Mouse (Mus musculus) ovary, postnatal 36 days (tissue): ENCODE results near the gene Mrpl50.
"Not testable (repeated sequence)": the region's sequence is repeated elsewhere in the genome, so short reads cannot be mapped to it uniquely, and the experiment has no call there.

Experiments used
- DNase-seq: peaks from one replicate; pipeline ENCODE4 v3.0.0; 2022; ENCODE audit warnings: low spot score, mixed read lengths

The Mrpl50 gene

DNA sequence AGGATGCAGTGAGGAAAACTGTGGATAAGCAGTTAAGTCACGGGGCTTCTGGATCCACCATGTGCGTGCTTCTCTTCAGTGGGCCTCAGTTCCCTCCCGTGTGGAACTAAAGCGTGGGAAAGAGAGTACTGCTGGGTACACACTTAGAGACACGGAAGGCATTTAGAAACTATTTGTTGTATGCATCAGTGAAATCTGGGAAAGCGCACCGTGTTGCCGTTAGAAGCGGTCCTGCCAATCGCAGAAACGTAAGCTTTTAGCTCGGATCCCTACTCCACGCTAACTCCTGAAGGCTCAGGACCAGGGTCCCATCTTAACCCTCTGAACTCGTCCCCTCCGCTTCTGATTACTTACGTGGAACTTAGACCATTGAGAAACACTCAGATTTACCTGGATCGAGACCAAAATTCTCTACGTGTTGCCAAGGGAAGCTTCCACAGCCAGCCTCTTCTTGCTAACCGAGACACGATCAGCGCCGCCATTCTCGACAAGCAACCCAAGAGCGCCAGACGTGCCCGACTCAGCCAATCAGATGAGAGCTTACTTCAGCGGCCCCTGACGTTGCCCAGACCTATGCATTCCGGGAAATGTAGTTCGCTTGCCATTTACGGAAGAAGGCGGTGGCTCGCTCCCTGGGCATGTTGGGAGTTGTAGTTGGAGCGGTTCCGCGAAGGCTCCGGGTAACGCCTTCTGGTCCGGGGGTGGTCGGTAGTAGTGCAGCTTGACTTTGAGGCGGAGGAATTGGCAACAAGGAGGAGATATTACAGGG, at the start of gene Mrpl50, which contains the start of gene Zfp189:
Gene Mrpl50 (minus strand): TSS at position 522 of the 769 bp plus-strand sequence.
Gene Zfp189 (plus strand): TSS at position 605 of the 769 bp plus-strand sequence.
- DNase-seq = peak; percentile 87

DNA sequence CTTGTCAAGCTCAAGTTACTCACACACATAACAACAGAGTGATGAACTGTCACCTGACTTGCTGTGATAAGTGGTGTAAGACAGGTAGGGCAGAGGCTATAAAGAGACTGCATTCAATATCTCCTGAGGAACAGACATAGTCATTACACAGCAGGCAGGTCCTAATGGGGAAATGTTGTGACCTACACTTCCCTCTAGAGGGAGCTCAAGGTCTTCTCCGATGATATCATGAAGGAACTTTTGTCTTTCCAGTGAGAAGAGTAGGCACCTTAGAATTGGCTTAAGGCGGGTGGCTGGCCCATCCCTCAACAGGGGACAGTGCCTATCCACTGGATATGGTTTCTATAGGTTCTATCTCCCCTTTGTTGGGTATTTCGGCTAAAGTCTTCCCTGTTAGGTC, 46.7 kb upstream of the Mrpl50 start:
- no peak for DNase-seq

DNA sequence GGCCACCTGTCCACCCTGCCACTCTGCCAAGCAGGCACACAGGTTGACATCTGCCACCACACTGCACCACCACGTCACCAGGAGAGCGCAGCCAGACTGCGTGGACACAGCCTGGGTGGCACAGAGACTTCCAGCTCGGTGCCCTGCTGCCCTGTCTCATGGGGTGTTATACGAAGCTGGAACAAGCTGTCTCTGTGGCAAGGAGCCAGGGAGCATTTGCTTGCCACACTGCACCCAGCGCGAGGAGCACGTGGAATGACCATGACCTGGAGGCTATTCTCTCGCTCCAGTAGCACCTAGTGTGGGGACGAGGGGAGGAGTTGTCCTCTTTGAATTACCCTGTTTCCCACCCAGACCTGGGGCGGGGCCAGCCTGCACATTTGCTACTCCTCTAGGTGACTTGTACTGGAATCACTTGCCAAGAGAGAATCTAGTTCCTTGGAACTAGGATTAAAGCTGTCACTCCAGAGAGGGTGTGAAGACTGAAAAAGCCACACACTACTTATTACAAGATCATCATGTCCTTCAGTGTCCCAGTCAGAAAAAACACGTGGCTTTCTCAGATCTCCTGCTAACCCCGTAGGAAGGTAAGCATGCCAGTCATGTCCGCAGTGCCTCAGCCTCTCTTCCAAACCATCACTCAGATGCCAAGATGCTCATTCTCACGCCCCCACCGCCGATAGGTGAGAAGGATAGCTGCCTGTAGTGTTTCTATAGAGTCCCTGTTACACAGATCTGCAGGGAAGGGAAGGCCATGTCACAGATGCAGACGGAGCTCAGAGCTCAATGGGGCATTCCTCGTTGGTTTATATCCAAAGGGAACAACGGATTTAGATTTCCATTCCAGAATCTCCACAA, 39.3 kb upstream of the Mrpl50 start:
- peak; percentile 14 for DNase-seq

DNA sequence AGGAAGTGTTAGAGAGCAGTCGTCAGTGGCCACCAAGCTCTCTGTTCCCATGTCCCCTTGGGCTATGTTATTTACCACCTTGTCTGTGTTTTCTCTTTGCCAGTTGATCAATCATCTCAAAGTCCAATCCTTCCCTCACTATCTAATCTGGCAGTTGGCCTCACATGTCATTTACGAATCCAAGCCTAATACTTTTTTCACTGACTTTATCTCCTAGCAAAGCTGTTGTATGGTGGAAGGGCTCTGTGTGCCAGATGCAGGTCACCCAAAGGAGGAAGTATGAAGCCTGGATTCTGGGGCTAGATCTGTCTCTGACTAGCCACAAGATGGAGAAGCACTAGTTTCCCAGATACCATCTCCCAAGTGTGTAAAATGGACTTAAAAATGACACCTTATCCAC, 37.3 kb upstream of the Mrpl50 start:
- no peak for DNase-seq

DNA sequence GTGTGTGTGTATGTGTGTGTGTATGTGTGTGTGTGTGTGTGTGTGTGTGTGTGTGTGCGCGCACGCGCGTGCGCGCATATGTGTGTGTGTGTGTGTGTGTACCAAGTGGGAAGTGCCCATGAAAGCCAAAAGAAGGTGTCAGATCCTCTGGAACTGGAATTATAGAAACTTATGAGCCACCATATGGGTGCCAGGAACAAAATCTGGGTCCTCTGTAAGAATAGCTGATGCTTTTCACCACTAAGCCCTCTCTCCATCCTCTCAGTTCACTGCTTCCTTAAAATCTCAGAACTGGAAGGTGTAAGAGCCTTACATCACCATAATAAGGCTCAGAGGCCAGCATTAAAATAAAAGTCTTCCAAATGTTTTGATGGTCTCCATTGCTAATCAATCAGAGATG, 36.5 kb upstream of the Mrpl50 start:
- DNase-seq = no peak

DNA sequence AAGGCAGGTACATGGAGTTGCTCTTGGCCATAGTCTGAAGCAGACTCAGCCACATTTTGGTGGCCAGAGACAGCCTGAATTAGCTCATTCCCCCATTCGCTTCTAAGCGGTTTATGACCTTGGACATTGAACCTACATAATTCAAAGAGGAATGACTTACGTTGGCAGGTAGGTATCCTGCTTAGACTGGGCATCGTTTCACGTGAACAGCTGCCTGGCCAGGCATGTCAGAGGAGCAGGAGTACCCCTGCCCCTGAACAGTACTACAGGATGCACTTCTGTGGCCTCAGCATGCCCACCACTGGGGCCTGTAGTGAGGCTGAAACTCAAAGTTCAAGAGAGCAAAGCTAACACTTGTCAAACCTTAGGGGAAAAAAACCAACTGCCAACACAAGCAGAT, 32.5 kb upstream of the Mrpl50 start:
- DNase-seq = no peak

DNA sequence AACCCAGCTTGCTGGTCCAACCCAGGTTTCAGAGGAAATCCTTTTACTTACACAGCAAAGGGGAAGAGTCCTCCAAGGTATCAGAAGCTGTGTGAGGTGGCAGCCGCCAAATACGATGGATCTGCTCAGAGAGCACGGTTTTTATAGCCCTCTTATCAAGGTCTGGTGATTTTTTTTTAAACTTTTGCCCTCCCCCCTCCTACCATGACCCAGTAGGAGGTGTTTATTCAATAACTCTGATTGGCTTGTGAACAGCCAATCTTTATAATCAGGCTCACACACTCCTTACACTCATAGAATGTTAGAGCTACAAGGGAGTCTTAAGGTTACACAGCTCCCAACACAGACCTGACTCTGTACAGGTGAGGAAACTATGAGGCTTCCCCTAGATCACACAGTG, 28.5 kb upstream of the Mrpl50 start, which contains the start of gene Aldob:
Gene Aldob (minus strand): TSS at position 164 of the 400 bp plus-strand sequence.
- no peak for DNase-seq

DNA sequence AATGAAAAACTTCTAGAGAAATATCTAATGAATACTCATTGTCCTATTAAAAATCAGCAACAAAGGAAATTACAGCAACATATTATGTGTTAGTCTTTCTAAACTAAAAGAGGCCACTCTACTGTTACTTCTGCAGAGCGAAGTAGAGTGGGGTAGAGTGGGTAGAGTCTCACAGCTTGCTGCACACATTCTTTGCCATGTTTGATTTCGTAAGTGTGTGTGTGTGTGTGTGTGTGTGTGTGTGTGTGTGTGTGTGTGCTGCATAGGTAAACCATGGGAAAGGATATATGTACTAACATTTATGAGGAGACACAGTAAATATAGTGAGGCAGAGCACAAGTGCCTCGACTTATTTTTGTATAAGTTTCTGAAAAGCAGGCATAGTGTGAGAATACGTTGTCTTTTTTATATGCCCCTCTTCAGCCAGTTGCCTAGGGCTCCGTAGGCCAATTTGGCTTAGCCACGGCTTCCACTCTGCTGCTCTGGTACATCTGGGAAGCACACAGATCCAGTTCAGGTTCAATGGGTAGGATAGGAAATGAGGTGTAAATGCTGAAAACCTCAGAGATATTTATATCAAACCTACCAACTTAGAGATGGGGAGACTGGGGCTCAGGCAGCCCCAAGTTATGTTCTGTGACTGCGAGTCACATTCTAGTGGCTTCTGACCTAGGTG, 26.8 kb upstream of the Mrpl50 start:
- DNase-seq = no peak

DNA sequence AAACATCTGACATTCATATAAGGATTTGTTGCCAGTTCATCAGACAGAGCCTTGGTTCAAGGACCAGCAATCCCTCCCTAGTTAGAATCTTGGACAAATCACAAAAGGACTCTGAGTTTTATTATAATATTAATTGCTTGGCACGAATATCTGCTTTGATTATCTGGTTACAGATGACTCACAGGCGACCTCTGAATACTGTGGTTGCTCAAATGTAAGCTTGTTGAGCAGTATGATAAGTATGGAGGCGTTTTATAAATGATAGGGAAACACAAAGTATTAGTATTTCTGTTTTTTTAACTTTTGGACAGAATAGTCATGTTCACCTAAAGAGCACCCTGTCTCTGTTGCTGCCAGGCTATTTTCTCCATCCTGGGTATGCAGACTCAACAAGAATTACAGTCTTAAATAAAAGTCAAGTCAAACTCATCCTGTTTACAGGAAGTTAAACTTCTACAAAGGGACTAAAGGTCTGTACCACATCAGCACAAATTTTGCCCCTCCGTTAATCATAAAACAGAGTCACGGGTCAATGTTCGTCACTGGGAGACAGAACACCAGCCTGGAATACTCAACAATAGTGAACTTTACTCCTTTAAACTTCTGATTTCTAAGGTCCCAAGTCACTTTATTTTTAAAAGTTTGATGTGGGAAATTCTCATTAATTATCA, 26.1 kb upstream of the Mrpl50 start:
- no peak for DNase-seq

DNA sequence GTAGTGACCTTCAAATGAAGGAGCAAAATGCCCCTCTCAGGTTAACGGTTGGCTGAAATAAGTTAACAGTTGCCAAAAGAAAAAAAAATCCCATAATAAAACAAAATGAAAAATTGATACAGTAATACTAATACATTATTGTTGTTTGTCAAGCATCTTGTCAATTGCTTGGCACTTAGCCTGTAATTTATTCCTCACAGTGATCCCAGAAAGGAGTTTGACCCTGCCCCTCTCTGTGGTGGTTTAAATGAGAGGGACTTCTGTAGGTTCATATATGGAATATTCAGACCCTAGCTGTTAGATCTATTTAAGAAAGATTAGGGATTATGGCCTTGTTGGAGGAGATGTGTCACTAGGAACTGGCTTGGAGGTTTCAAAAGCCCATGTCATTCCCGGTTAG, 25.1 kb upstream of the Mrpl50 start:
- DNase-seq = no peak

DNA sequence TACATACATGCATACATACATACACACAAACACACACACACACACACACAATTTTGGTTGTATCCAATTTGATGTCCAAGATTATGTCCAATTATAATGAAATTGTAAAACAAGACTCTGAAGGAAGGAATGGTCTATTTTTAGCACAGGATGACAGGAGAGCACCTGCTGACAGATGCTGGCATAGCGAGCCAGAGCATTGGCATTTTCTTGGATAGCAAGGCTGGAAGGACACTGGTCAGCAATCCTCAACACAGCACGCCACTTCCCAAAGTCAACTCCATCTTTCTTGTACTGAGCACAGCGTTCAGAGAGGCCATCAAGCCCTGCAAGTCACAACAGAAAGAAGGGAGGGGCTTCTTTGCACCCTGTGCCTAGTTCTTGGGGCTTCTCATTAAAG, 20.1 kb upstream of the Mrpl50 start:
- DNase-seq = no peak

DNA sequence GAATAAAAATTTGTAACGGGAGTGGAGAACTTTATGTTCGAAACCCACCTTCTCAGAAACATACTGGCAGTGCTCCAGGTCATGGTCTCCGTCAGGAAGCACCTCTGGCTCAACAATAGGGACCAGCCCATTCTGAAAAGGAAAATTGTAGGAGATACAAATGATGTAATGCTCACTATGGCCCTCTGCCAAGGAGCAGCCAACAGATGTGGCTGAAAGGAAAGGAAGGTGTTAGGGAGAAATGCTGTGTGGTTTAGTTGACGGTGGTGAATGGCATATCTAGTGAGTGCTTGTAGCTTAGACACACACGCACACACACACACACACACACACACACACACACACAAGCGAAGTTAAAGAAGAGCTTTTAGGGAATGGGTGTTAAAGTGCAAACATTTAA, 18.8 kb upstream of the Mrpl50 start:
- DNase-seq = no peak

DNA sequence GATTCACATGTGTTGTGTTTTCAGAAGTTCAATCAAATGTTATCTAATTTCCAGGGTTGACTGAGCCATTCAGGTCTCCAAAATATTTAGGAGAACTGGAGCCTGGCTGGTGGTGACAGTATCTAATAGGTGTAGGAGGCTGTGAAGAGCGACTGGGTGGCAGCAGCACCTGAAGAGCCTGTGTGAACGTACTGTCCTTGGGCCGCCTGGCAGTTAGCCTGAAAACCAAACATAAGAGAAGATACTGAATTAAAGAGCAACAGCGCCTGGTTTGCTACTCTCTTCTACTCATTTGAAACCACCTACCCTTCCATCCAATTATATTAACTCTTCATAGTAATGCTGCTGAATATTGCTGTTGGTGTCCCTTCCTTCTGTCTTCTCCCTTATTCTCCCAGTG, 15.8 kb upstream of the Mrpl50 start:
- DNase-seq = no peak

DNA sequence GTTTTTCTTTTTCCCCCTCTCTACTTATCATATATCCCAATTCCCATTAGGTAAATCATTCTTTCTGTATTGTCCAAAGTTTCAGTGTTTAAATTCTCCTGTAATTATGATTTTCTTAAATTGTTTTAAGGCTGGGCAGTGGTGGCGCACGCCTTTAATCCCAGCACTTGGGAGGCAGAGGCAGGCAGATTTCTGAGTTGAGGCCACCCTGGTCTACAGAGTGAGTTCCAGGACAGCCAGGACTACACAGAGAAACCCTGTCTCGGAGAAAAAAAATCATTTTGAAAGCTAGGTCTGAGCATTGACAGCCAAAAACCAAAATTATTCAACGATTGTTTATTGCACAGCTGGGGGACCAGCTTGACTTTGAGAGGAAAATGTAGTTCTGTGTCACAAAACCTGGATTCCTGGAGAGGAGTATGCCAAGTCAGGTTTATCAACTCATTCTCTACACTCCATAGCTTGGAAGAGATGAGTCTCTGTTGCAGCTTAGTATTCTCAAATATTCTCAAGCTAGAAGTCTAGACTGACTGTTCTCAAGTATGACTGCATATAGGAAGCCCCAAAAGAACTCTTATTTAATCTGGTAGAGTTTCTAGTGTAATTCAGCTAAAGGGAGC, 14.9 kb upstream of the Mrpl50 start:
- no peak for DNase-seq

DNA sequence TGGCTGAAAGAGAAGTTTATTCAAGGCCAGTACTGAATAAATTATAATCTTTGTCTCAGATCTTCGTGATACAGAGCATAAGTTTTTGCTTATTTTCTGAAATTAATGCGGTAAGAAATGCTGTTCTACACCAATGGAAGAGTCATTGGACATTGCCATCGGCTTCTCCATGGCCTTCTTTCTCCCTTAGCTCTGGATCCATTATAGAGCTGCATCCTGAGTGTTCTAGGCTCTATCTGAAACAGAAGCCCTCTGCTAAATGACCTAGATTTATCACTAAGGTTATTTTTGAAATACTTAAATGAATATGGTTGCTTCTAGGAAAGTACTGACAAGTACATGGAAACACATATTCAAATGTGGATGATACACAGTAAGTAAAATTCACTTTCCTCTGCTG, 14.1 kb upstream of the Mrpl50 start:
- no peak for DNase-seq

DNA sequence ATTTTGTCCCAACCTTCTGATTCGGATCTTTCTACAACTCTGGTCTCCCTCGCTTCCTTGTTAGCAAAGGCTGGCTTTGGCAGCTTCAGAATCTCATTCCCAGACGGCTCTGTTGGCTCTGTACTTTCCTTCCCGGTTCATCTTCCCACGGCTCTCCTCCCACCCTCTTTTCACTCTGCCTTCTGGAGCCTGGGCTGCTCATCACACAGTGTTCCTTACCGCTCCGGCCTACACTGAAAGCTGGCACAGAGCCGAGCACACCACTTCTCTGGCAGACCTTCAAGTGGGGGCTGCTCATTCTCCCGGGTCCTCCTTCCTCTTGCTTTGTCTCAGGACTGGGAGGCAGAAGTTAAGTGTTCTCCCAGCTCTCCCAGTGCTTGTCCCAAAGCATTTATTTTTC, 1.7 kb upstream of the Mrpl50 start:
- DNase-seq = peak; percentile 8

DNA sequence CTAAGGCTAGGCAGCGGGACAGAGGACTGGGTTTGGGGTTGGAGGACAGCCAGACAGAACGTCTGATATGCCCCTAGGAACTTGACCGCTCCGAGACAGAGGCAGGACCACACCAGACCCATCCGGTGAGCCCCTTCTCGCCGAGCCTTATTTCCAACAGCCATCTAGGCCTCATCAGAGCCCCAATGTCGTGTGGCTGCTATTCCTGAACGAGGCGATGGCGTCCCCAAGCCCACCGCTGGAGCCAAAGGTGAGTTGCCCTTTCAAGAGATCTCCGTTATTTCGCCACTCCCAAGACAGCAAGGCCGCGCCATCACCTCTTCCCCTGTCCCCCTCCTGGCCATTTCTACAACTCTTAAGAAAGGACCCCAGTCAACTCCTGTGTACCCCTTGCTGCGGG, 453 bp upstream of the Mrpl50 start:
- no peak for DNase-seq

DNA sequence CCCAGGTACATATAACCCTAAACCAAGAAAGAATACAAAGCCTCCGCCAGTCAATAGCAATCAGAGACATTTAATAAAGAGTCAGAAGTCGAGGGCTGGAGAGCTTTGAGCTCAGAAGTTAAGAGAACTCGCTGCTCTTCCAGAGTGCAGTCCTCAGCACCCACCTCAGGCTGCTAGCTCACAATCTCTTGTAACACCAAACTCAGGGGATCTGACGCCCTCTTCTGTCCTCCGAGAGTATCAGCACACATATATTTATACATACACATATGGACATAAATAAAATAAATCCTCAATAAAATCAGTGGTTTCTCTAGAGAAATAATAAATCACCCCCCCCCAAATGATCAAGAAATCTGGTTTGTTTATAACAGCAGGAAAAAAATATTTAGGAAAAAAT, 1.4 kb downstream of the Mrpl50 start:
- no peak for DNase-seq

DNA sequence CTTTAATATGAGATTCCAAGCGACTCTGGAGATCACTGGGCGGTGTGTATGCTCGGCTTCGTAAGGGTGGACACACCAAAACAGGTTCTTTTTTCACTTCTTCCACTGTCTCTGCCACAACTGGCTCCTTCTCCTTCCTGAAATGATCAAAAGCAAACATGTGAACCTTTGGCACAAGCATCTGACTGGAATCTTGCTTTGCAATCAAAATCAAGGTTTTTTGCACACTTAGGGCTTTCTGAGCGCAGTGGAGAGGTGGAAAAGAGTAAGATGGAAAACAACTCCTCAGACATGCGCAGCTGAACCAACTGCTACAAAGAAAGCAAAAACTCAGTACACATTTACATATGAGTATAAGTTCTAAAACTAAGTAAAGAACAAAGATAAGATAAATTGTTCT, 6.5 kb downstream of the Mrpl50 start:
- no peak for DNase-seq

DNA sequence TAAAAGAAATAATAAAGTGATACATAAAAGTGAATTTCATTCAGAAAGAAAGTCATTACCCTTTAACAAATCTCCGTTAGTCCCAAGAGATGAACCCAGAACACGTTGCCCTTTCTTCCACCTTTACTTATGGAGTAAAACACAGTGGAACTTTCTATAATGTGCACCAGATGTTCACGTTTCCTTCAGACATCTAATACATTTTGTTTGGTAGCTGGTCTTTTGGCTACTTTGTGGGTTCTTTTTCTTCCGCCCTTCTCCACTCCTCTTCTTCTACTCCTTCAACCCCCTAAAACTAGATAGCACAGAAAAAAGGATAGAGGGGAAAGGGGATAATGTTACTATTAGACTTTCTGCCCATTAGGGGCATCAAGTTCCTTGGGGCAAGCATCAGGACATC, 8.3 kb downstream of the Mrpl50 start:
- no peak for DNase-seq

DNA sequence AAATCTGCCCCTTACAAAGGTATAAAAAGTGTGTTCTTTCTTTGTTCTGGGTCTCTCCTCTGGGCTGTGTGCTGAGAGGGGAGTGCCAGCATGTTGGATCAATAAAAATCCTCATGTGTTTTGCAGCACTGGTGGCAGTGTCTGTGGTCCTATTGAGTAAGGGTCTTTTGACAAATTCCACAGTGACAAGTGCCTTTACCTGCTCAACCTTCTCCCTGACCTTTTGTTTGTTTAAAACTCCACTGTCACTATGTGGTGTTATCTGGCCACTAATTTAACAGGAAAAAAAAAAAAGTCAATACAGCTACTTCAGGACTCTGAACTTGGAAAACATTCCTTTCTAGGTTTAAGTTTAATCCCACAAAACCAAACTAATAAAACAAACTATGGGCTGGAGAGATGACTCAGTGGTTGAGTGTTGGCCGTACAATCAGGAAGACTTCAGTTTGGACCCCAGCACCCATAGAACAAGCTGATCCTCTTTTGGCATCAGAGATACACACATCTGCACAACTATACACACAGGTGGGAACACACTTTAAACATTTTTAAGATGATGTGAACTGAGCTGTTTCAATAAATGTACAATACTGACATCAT, 10.6 kb downstream of the Mrpl50 start:
- not testable (repeated sequence) for DNase-seq
